Mouse (Mus musculus): ENCODE results near the gene Mrvi1.

DNA sequence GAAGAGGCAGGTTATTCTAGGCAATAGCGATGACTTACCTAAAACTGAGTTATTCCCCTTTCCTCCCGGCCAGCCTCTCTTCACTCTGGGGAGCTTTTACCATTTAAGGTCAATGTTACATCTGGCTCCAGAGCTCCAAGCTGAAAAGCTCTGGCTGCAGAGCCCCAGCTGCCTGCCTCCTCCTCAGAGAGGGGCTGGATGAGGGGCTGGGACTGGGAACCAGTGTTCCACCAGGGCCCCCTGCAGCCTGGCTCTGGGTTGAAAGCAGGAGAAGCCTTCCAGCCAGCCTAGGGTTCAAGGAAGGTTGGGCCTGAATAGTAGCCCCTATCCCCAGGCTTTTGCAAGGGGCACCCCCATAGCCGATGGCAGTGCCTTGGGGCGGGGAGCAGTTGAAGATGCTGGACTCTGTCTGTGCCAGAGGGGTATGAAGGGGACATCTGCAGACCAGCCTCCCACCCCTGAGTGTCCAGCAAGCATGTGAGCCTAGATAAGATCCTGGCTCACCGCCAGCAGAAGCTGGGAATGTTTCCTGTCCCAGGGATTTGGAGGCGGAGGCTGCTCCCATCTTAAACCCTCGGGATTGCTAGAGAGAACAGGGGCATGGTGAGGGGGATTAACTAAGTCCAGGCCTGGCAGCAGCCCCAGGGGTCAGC, at the start of gene Mrvi1:
- no peak for TF ChIP-seq CTCF (IDR thresholded peaks at IDR 0.05)
- TF ChIP-seq POLR2A (IDR thresholded peaks at IDR 0.05; ENCODE audit: insufficient read depth, low read depth, low read length) = no peak
- no peak for TF ChIP-seq EP300 (IDR thresholded peaks at IDR 0.05; ENCODE audit: insufficient read depth, low read depth, low read length)
